Mouse (Mus musculus): ENCODE data around the gene B4galnt1. TPM values are rescaled to one million over a fixed set of nuclear protein-coding genes. Genes with fewer than 3 reads are reported as not detected.

Gene B4galnt1
- polyA plus RNA-seq (2015; fragmentation: Nextera tagmentation; extraction: Ambion mirVana) = 28.8 and 30.2 TPM in 2 replicates

- ATAC-seq = peak; percentile 94
- Histone ChIP-seq H3K27ac (peak within 1 kb of the TSS; percentile 87), H3K9ac (replicated peaks) (peak within 1 kb of the TSS; percentile 96), H3K27me3 (peaks cover 56% of the 10 kb centered on the region), H3K4me3 (replicated peaks) (peak within 1 kb of the TSS; percentile 79), H3K36me3 (no peaks in the 10 kb centered on the region), H3K4me2 (replicated peaks) (peak within 1 kb of the TSS; percentile 98), H3K9me3 (no peaks in the 10 kb centered on the region), H3K4me1 (replicated peaks) (peaks cover 27% of the 10 kb centered on the region)
- WGBS = 2% methylated on average over 52 of the region's 52 CpGs
These were observed at the start of gene B4galnt1 for GRCm38 (mm10) chr10:127164631-127165353. TSS of gene B4galnt1 (plus strand) at chr10:127165225.

DNA sequence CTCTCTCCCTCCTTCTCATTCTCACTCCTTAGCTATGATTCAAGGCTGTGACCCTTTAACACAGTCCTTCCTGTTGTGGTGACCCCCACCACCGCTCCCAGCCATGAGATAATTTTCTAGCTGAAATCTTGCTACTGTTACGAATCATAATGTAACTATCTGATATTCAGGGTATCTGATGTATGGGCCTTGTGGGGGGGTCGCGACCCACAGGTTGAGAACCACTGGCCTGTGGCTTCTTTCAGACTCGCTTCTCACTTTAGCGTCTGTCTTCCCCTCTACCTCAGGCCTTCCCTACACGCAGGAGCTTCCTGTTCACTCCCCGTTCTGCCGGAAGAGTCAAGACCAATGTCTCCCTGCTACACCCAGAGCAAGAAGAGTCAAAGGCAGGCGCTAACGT is 46.6 kb upstream of the B4galnt1 start:
- H3K9ac ChIP-seq (replicated peaks) = no peak overlapping the region
- no peak overlapping the region for H3K27ac ChIP-seq
- no peak for ATAC-seq
- 92% methylated on average over 11 of the region's 11 CpGs for WGBS
- H3K9me3 ChIP-seq = no peaks in the 10 kb centered on the region
- H3K36me3 ChIP-seq = peaks cover 57% of the 10 kb centered on the region
- H3K4me3 ChIP-seq (replicated peaks) = no peak overlapping the region
- H3K4me1 ChIP-seq (replicated peaks) = peaks cover 31% of the 10 kb centered on the region
- no peaks in the 10 kb centered on the region for H3K27me3 ChIP-seq
- H3K4me2 ChIP-seq (replicated peaks) = no peak overlapping the region

GRCm38 (mm10) chr10:127119229-127119628 is 45.8 kb upstream of the B4galnt1 start:
- Histone ChIP-seq H3K4me3 (replicated peaks) (peak overlapping the region; percentile 93), H3K4me2 (replicated peaks) (no peak overlapping the region), H3K36me3 (peaks cover 51% of the 10 kb centered on the region), H3K9me3 (no peaks in the 10 kb centered on the region), H3K27me3 (no peaks in the 10 kb centered on the region), H3K27ac (no peak overlapping the region), H3K4me1 (replicated peaks) (peaks cover 31% of the 10 kb centered on the region), H3K9ac (replicated peaks) (no peak overlapping the region)
- WGBS = 92% methylated on average over 10 of the region's 10 CpGs
- ATAC-seq = no peak

DNA sequence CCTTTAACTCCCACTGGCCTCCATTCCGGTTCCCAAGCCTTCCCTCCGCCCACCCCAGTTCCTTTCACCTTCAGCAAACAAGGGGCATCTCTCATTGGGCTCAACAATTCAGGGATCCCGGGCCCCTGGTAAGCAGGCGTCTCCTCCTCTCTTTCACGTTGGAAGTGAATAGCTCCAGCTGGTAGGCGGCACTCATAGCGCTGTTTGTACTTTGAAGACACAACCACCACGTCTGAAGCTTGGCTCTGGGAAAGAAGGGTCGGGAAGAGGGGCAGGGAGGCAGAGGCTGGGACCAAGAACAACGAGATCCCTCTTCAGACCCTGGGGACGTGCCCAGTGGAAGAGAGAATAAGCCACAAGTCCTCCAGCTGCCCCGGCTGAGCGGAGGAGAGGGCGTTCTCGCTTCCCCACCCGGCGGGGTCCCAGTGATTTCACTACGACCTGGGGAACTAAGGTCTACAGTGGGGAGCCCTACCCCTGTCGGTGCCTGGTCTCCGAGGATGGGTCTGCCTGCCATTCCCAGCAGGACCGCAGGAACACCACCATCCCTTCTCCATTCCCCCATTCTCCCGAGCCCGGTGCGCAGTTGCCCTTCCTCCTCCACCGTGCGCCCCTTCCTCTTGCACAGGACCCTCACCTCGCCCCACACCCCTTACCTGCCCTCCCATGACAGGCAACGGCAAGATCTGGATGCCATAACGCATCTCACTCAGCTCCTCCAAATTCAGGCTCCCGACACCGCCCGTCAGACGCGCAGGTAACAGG is 44.5 kb upstream of the B4galnt1 start:
- ATAC-seq = peak; percentile 70; the same call in 1 of the 2 replicates
- peaks cover 31% of the 10 kb centered on the region for H3K4me1 ChIP-seq (replicated peaks)
- peaks cover 40% of the 10 kb centered on the region for H3K36me3 ChIP-seq
- H3K27ac ChIP-seq = peak overlapping the region; percentile 76
- peak overlapping the region; percentile 93 for H3K4me3 ChIP-seq (replicated peaks)
- no peaks in the 10 kb centered on the region for H3K9me3 ChIP-seq
- H3K9ac ChIP-seq (replicated peaks) = peak overlapping the region; percentile 91
- WGBS = 2% methylated on average over 34 of the region's 34 CpGs
- peak overlapping the region; percentile 96 for H3K4me2 ChIP-seq (replicated peaks)
- no peaks in the 10 kb centered on the region for H3K27me3 ChIP-seq

DNA sequence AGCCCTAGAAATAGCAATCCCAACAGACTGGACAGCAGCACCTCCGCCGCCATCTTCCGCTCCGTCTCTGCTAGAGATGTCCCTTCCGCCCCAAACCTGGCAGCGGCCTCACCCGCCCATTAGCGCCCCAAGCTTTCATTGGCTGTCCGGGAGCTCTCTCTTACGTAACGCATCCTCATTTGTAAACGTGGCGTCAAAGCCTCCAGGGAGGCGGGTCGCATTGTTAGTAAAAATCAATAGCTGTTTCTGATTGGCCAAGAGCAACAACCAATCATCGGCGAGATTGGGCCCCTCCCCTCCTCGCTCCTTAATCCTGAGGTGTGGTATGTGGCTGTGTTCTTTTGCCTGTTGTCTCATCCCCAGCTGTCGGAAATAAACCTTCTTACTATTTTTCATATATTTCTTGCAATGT is 44.0 kb upstream of the B4galnt1 start, which contains the start of gene Os9:
Gene Os9, minus strand, starts transcription at position 66 of the 412 bp plus-strand sequence.
- Histone ChIP-seq H3K27me3 (no peaks in the 10 kb centered on the region), H3K36me3 (peaks cover 34% of the 10 kb centered on the region), H3K9me3 (no peaks in the 10 kb centered on the region), H3K4me3 (replicated peaks) (peak within 1 kb of the TSS; percentile 93), H3K9ac (replicated peaks) (peak within 1 kb of the TSS; percentile 91), H3K4me1 (replicated peaks) (peaks cover 31% of the 10 kb centered on the region), H3K4me2 (replicated peaks) (peak within 1 kb of the TSS; percentile 96), H3K27ac (peak within 1 kb of the TSS; percentile 92)
- peak; percentile 96 for ATAC-seq
- under 1% methylated on average over 19 of the region's 19 CpGs for WGBS

GRCm38 (mm10) chr10:127122018-127122417 is 43.0 kb upstream of the B4galnt1 start:
- H3K9ac ChIP-seq (replicated peaks) = peak overlapping the region; percentile 59

GRCm38 (mm10) chr10:127122784-127123435 is 42.1 kb upstream of the B4galnt1 start:
- H3K9me3 ChIP-seq = no peaks in the 10 kb centered on the region

More at GRCm38 (mm10) chr10:127122018-127122417, 43.0 kb upstream of the B4galnt1 start:
- peak overlapping the region; percentile 93 for H3K4me3 ChIP-seq (replicated peaks)
- peaks cover 25% of the 10 kb centered on the region for H3K36me3 ChIP-seq
- H3K4me1 ChIP-seq (replicated peaks) = peaks cover 31% of the 10 kb centered on the region
- H3K27ac ChIP-seq = peak overlapping the region; percentile 92
- 91% methylated on average over 3 of the region's 3 CpGs for WGBS
- no peaks in the 10 kb centered on the region for H3K9me3 ChIP-seq
- peak overlapping the region; percentile 58 for H3K4me2 ChIP-seq (replicated peaks)
- ATAC-seq = no peak
- no peaks in the 10 kb centered on the region for H3K27me3 ChIP-seq

DNA sequence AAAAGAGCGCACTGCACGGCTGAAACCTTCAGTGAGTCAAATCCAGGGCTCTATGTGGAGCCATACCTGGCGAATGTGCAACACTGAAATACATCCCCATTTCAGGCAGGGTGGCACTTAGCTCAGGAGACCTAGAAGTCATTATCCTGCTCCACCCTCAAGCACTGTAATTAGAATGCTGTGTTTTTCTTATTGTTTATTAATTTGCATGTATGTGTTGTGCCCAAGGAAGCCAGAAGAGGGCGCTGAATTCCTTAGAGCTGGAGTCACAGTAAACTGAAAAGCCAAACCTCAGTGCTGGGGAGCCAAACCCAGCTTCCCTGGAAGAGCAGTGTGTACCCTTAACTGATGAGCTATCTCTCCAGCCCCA is 41.6 kb upstream of the B4galnt1 start:
- Histone ChIP-seq H3K4me3 (replicated peaks) (peak overlapping the region; percentile 93), H3K9me3 (no peaks in the 10 kb centered on the region), H3K4me2 (replicated peaks) (peak overlapping the region; percentile 58), H3K36me3 (peaks cover 11% of the 10 kb centered on the region), H3K27ac (peak overlapping the region; percentile 92), H3K9ac (replicated peaks) (peak overlapping the region; percentile 59), H3K27me3 (no peaks in the 10 kb centered on the region), H3K4me1 (replicated peaks) (peaks cover 31% of the 10 kb centered on the region)
- WGBS = 7% methylated on average over 4 of the region's 4 CpGs
- ATAC-seq = no peak; the same call in 1 of the 2 replicates

More at GRCm38 (mm10) chr10:127122784-127123435, 42.1 kb upstream of the B4galnt1 start:
- peak; percentile 43 for ATAC-seq
- H3K4me3 ChIP-seq (replicated peaks) = peak overlapping the region; percentile 93
- peak overlapping the region; percentile 59 for H3K9ac ChIP-seq (replicated peaks)
- peak overlapping the region; percentile 58 for H3K4me2 ChIP-seq (replicated peaks)
- 10% methylated on average over 13 of the region's 13 CpGs for WGBS
- peak overlapping the region; percentile 92 for H3K27ac ChIP-seq
- H3K4me1 ChIP-seq (replicated peaks) = peaks cover 31% of the 10 kb centered on the region
- no peaks in the 10 kb centered on the region for H3K27me3 ChIP-seq
- H3K36me3 ChIP-seq = peaks cover 16% of the 10 kb centered on the region

GRCm38 (mm10) chr10:127125210-127126001 is 39.6 kb upstream of the B4galnt1 start:
- ATAC-seq = no peak
- Histone ChIP-seq H3K9ac (replicated peaks) (no peak overlapping the region), H3K27ac (no peak overlapping the region), H3K4me2 (replicated peaks) (no peak overlapping the region), H3K4me1 (replicated peaks) (peaks cover 20% of the 10 kb centered on the region), H3K9me3 (no peaks in the 10 kb centered on the region), H3K36me3 (no peaks in the 10 kb centered on the region), H3K4me3 (replicated peaks) (no peak overlapping the region), H3K27me3 (no peaks in the 10 kb centered on the region)
- WGBS = 80% methylated on average over 9 of the region's 9 CpGs

DNA sequence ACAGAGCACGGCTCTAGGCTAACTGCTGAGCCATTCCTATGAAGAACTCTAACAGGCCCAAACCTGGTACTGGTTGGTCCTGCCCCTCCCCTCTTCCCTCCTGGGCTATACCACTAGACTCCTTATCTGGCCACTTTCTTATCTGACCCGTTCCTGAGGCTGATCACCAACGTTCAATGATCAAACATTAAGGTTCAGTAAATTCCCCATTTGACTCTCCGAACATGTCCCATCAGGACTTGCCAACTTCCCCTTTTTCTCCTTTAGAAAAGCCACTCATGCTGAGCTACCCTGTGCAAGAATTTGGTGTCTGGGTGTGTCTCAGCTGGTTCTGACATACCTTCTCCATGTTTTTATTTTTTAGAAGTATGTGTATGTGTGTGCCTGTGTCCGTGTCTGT is 38.4 kb upstream of the B4galnt1 start:
- ATAC-seq = no peak

GRCm38 (mm10) chr10:127127711-127128279 is 37.2 kb upstream of the B4galnt1 start:
- no peak overlapping the region for H3K4me3 ChIP-seq (replicated peaks)
- ATAC-seq = no peak
- 88% methylated on average over 7 of the region's 7 CpGs for WGBS
- H3K36me3 ChIP-seq = no peaks in the 10 kb centered on the region
- no peak overlapping the region for H3K27ac ChIP-seq
- H3K9ac ChIP-seq (replicated peaks) = no peak overlapping the region
- H3K27me3 ChIP-seq = no peaks in the 10 kb centered on the region
- no peak overlapping the region for H3K4me2 ChIP-seq (replicated peaks)
- H3K4me1 ChIP-seq (replicated peaks) = peaks cover 6% of the 10 kb centered on the region
- H3K9me3 ChIP-seq = no peaks in the 10 kb centered on the region

More for the DNA sequence above, 38.4 kb upstream of the B4galnt1 start:
- Histone ChIP-seq H3K36me3 (no peaks in the 10 kb centered on the region), H3K4me3 (replicated peaks) (no peak overlapping the region), H3K4me1 (replicated peaks) (peaks cover 18% of the 10 kb centered on the region), H3K27ac (no peak overlapping the region), H3K9me3 (no peaks in the 10 kb centered on the region), H3K9ac (replicated peaks) (no peak overlapping the region), H3K27me3 (no peaks in the 10 kb centered on the region), H3K4me2 (replicated peaks) (no peak overlapping the region)
- WGBS = 89% methylated on average over 5 of the region's 5 CpGs
